Mouse (Mus musculus) ES-Bruce4 (cell line): ENCODE data around the gene Adcy9. TPM values are rescaled to one million over a fixed set of nuclear protein-coding genes. Genes with fewer than 3 reads are reported as not detected.
"Not testable (repeated sequence)": the region's sequence is repeated elsewhere in the genome, so short reads cannot be mapped to it uniquely, and the experiment has no call there.

Experiments
- H3K27ac ChIP-seq: 2 replicates; pipeline ENCODE4 v1.5.1; 2012; ENCODE audit warnings: low read length, inconsistent platforms; ENCODE audit not compliant: insufficient read depth
- H3K27me3 ChIP-seq: 2 replicates; pipeline ENCODE4 v1.6.1; 2012; ENCODE audit warnings: mild to moderate bottlenecking, low read length, inconsistent platforms; ENCODE audit not compliant: control insufficient read depth, poor library complexity, insufficient read depth, severe bottlenecking
- H3K36me3 ChIP-seq: 2 replicates; pipeline ENCODE4 v1.6.1; 2012; ENCODE audit warnings: inconsistent platforms, mild to moderate bottlenecking, low read length, moderate library complexity; ENCODE audit not compliant: control insufficient read depth, poor library complexity, insufficient read depth, severe bottlenecking
- H3K4me1 ChIP-seq: one replicate; pipeline ENCODE4 v1.8.1; 2011; ENCODE audit warnings: low read length; ENCODE audit not compliant: control insufficient read depth, insufficient read depth
- H3K4me3 ChIP-seq: 2 replicates; pipeline ENCODE4 v1.5.1; 2011; ENCODE audit warnings: low read depth, mild to moderate bottlenecking, low read length
- H3K9ac ChIP-seq: 2 replicates; pipeline ENCODE4 v1.6.1; 2012; ENCODE audit warnings: low read depth, mild to moderate bottlenecking, inconsistent platforms; ENCODE audit not compliant: poor library complexity, severe bottlenecking
- H3K9me3 ChIP-seq: replicated peaks from 2 replicates; pipeline ENCODE4 v1.6.1; 2012; ENCODE audit warnings: mild to moderate bottlenecking, low read length, inconsistent platforms; ENCODE audit not compliant: control insufficient read depth, poor library complexity, insufficient read depth, severe bottlenecking
- CTCF ChIP-seq: IDR thresholded peaks from one replicate; pipeline ENCODE4 v1.8.1; 2011; ENCODE audit warnings: low read depth, low read length
- EP300 ChIP-seq: IDR thresholded peaks from 2 replicates; pipeline ENCODE4 v1.6.1; 2011; ENCODE audit warnings: low read depth, low read length; ENCODE audit not compliant: insufficient read depth
- POLR2A ChIP-seq: IDR thresholded peaks from one replicate; pipeline ENCODE4 v1.8.1; 2011; ENCODE audit warnings: low read length; ENCODE audit not compliant: insufficient read depth
- polyA plus RNA-seq: library from polyadenylated mRNA; stranded (reverse); fragments of >200 nt; gene quantifications from 2 replicates; pipeline ENCODE4 v1.2.4, GENCODE M21; 2011; ENCODE audit warnings: low read depth; ENCODE audit not compliant: missing spikeins, insufficient read depth, insufficient read length

Gene Adcy9
- polyA plus RNA-seq, 1 experiment: 1.9 TPM

GRCm38 (mm10) chr16:4257546-4257945 lies 162.8 kb downstream of the Adcy9 start:
- no peak for TF ChIP-seq CTCF
- no peak for TF ChIP-seq EP300
- no peak for TF ChIP-seq POLR2A
- Histone ChIP-seq H3K4me3 (no peak overlapping the region), H3K27ac (no peak overlapping the region), H3K27me3 (no peaks in the 10 kb centered on the region), H3K9ac (no peak overlapping the region), H3K4me1 (no peaks in the 10 kb centered on the region), H3K36me3 (no peaks in the 10 kb centered on the region), H3K9me3 (no peaks in the 10 kb centered on the region)

- H3K9ac ChIP-seq: no peak overlapping the region
- TF ChIP-seq CTCF (no peak), EP300 (no peak), POLR2A (no peak)
- H3K36me3 ChIP-seq: no peaks in the 10 kb centered on the region
- no peaks in the 10 kb centered on the region for H3K27me3 ChIP-seq
- no peak overlapping the region for H3K4me3 ChIP-seq
- H3K27ac ChIP-seq: no peak overlapping the region
- H3K4me1 ChIP-seq: no peaks in the 10 kb centered on the region
- H3K9me3 ChIP-seq: peaks cover 5% of the 10 kb centered on the region
Observed at GRCm38 (mm10) chr16:4248791-4249190, 171.5 kb downstream of the Adcy9 start.

GRCm38 (mm10) chr16:4245241-4245640 lies 175.1 kb downstream of the Adcy9 start:
- H3K27ac ChIP-seq, H3K4me1 ChIP-seq, H3K36me3 ChIP-seq, H3K4me3 ChIP-seq, H3K9me3 ChIP-seq, H3K9ac ChIP-seq, H3K27me3 ChIP-seq: not testable (repeated sequence)

Other genes starting within 250 kb of the Adcy9 start
- 46.0 and 48.9 TPM in 2 replicates for gene Crebbp, start 206.5 kb downstream of the Adcy9 start, polyA plus RNA-seq
- 30.0 and 33.6 TPM in 2 replicates for gene Srl, start 121.3 kb upstream of the Adcy9 start, polyA plus RNA-seq
- gene Tfap4, start 139.4 kb upstream of the Adcy9 start, polyA plus RNA-seq: 19.3 and 21.2 TPM in 2 replicates
- gene Glis2, start 174.2 kb upstream of the Adcy9 start, polyA plus RNA-seq: 31.2 and 34.8 TPM in 2 replicates
- gene Pam16, start 204.5 kb upstream of the Adcy9 start, polyA plus RNA-seq: 34.8 and 39.5 TPM in 2 replicates
- 6.2 and 7.9 TPM in 2 replicates for gene Vasn, start 219.4 kb upstream of the Adcy9 start, polyA plus RNA-seq
- 55.8 and 55.9 TPM in 2 replicates for gene Dnaja3, start 219.5 kb upstream of the Adcy9 start, polyA plus RNA-seq